Mouse (Mus musculus): ENCODE data around the gene Mapk1. TPM values are rescaled to one million over a fixed set of nuclear protein-coding genes. Genes with fewer than 3 reads are reported as not detected.

The Mapk1 gene
- 35.3 and 46.0 TPM in 2 replicates for polyA plus RNA-seq (2012; rRNA removed)

GRCm38 (mm10) chr16:16983131-16983533, at the start of gene Mapk1:
Gene Mapk1, plus strand, starts transcription at chr16:16983382.

GRCm38 (mm10) chr16:17069511-17070443, 86.6 kb downstream of the Mapk1 start, which contains the start of gene Ypel1:
Gene Ypel1, plus strand, starts transcription at chr16:17069696.

Other genes starting within 250 kb of the Mapk1 start
- 0.44 and 0.49 TPM in 2 replicates for gene Spag6l, start 153.9 kb upstream of the Mapk1 start, polyA plus RNA-seq (2012; rRNA removed)
- not detected in 2 replicates for gene Igll1, start 119.4 kb upstream of the Mapk1 start, polyA plus RNA-seq (2012; rRNA removed)
- 55.2 and 60.0 TPM in 2 replicates for gene Top3b, start 112.6 kb upstream of the Mapk1 start, polyA plus RNA-seq (2012; rRNA removed)
- 3.9 and 5.7 TPM in 2 replicates for gene Vpreb1, start 112.5 kb upstream of the Mapk1 start, polyA plus RNA-seq (2012; rRNA removed)
- 5.5 and 5.9 TPM in 2 replicates for gene Ppm1f, start 86.9 kb upstream of the Mapk1 start, polyA plus RNA-seq (2012; rRNA removed)
- gene Ypel1, start 86.3 kb downstream of the Mapk1 start, polyA plus RNA-seq (2012; rRNA removed), result 0.49 and 0.68 TPM in 2 replicates
- 69.8 and 71.2 TPM in 2 replicates for gene Ppil2, start 127.9 kb downstream of the Mapk1 start, polyA plus RNA-seq (2012; rRNA removed)
- gene 2610318N02Rik, start 141.8 kb downstream of the Mapk1 start, polyA plus RNA-seq (2012; rRNA removed), result 6.8 and 8.1 TPM in 2 replicates
- 113 and 133 TPM in 2 replicates for gene Sdf2l1, start 149.0 kb downstream of the Mapk1 start, polyA plus RNA-seq (2012; rRNA removed)
- gene Ydjc, start 161.2 kb downstream of the Mapk1 start, polyA plus RNA-seq (2012; rRNA removed), result 67.1 and 81.4 TPM in 2 replicates
- gene Ccdc116, start 163.8 kb downstream of the Mapk1 start, polyA plus RNA-seq (2012; rRNA removed), result 11.6 and 13.3 TPM in 2 replicates
- gene Ube2l3, start 219.3 kb downstream of the Mapk1 start, polyA plus RNA-seq (2012; rRNA removed), result 53.5 and 63.4 TPM in 2 replicates
- gene Rimbp3, start 225.2 kb downstream of the Mapk1 start, polyA plus RNA-seq (2012; rRNA removed), result 0.16 and 0.17 TPM in 2 replicates